Mouse (Mus musculus): ENCODE data around the gene Ptprs.

GRCm38 (mm10) chr17:56400221-56400620 lies 76.1 kb downstream of the Ptprs start:
- TF ChIP-seq EP300 (IDR thresholded peaks at IDR 0.05; ENCODE audit: insufficient read depth, low read depth, low read length) (no peak), CTCF (IDR thresholded peaks at IDR 0.05) (no peak), POLR2A (IDR thresholded peaks at IDR 0.05; ENCODE audit: insufficient read depth, low read depth, low read length) (no peak)

Measured in heart, adult 2 months (tissue).